Mouse (Mus musculus): ENCODE data around the gene Emp1.

DNA sequence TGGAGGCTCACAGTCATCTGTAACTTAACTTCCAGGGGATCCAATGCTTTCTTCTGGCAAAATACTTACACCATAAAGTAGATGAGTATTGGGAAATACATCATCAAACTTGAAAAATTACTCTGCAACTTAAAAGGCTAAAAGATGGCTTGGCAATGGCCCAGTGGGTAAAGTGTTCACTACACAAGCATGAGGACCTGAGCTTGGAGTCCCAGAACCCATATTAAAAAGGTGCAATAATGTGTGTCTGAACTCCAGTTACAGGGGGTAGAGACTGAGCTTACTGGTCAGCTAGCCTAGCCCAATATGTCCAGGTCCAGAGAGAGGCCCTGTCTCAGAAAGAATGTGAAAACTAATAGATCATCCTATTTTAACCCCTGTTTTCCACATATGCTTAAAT is 21.6 kb downstream of the Emp1 start:
- TF ChIP-seq CTCF (IDR thresholded peaks at IDR 0.05; ENCODE audit: borderline replicate concordance, control insufficient read depth, extremely low read depth, insufficient read depth, low read length, poor library complexity): no peak
- no peak for TF ChIP-seq POLR2A (IDR thresholded peaks at IDR 0.05; ENCODE audit: control insufficient read depth, extremely low read depth, insufficient read depth, low read length, poor library complexity)
